Mouse (Mus musculus): Measurements from ENCODE around the gene Eya2.
A peak's percentile ranks its signal among the peaks of the same experiment; 100 is the strongest.

Gene Eya2

GRCm38 (mm10) chr2:165651031-165651430 lies 56.2 kb downstream of the Eya2 start:
- DNase-seq (ENCODE audit: low read depth, low spot score): no peak

DNA sequence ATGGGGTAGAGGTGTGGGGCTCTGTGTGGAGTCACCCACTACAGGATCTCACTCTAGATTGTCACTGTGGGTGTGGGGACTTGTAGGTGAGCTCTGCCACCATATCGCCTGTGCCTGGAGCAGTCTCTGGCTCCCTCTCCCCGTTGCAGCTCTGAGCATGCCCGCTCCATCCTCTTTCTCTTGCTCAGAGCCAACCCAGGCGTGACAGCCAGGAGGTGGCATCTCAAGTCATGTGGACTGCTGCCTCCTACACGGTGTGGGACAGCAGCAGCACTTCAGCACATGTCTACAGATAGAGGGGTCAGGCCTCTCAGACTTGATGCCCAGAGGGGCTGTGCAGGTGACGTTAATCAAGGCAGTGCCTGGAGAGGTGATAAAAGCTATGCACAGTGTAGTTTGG lies 57.4 kb downstream of the Eya2 start:
- no peak for DNase-seq (ENCODE audit: low read depth, low spot score)

GRCm38 (mm10) chr2:165653001-165653921 lies 58.4 kb downstream of the Eya2 start:
- DNase-seq (ENCODE audit: low read depth, low spot score): peak; percentile 39

GRCm38 (mm10) chr2:165654151-165654550 lies 59.3 kb downstream of the Eya2 start:
- no peak for DNase-seq (ENCODE audit: low read depth, low spot score)

DNA sequence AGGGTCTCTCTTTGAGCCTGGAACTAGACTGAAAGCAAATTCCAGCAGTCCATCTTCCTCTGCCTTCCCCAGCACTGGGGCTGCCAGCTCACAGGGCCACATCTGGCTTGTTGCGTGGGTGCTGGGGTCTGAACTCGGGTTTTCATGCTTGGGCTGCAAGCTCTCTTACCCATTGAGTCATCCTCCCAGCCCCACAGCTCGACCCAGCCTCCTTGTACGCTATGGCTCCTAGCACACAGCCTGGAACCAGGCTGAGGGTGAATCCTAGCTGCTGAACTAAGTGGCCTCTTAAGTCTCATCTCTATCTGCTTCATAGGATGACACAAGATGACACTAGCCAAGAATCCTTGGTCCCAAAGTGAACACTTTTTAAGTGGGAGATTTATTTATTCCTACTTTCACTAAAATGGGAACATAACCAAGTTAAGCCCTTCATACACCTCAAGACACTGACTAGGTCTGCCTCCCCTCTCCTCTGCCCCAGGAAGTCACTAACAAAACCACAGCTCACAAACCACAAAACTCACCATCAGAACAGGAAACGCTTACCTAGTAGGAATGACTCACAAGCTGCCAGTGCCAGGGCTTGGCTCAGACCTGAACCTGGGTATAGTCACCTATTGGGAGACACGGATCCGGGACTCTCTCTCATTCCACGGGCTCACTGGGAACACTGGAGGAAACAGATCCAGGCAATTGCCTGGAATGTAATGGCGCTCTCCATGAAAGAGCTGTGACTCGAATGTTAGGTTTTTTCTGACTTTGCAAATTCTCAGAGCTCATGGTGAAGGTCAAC lies 60.1 kb downstream of the Eya2 start:
- no peak for DNase-seq (ENCODE audit: low read depth, low spot score)

DNA sequence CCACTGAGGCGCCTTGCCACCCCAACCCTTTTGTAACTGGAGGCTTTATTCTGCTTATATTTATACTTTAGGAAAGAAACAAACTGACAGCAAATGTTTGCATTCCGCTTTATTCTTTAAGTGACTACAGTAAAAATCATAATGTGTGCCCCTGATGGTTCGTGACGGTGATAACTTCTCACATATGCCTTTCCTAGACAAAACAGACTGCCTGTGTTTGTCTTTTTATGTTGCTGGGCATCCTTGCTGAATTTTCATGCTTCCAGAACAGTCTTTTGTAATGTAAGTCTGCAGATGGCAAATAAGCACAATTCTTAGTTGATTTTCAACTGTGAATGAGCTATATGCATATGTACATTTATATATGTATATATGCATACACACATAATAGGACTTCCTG lies 61.7 kb downstream of the Eya2 start:
- DNase-seq (ENCODE audit: low read depth, low spot score): no peak

GRCm38 (mm10) chr2:165656956-165657355 lies 62.1 kb downstream of the Eya2 start:
- no peak for DNase-seq (ENCODE audit: low read depth, low spot score)

- DNase-seq (ENCODE audit: low read depth, low spot score): no peak
Measured at GRCm38 (mm10) chr2:165659552-165659951, 64.7 kb downstream of the Eya2 start.

DNA sequence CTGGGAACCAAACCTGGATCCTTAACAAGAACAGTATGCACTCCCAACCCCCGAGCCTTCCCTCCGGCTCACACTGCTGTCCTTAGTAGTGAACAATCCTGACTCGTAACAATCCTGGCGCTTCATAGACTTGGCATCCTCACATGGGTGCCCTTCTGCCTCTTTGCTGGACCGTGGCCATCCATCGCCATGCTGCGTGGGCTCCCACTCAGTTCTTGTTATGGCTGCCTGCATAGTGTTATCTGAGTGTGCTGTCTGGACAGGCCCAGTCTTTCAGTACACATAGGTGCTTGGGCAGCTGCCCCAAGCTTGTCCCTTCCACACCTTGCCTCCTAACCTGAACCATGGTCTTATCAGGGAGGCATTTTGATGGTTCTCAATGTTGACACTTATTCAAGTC lies 68.4 kb downstream of the Eya2 start:
- DNase-seq (ENCODE audit: low read depth, low spot score): no peak

GRCm38 (mm10) chr2:165664648-165665047 lies 69.8 kb downstream of the Eya2 start:
- no peak for DNase-seq (ENCODE audit: low read depth, low spot score)

GRCm38 (mm10) chr2:165665176-165665575 lies 70.3 kb downstream of the Eya2 start:
- DNase-seq (ENCODE audit: low read depth, low spot score): no peak

GRCm38 (mm10) chr2:165667096-165667495 lies 72.3 kb downstream of the Eya2 start:
- no peak for DNase-seq (ENCODE audit: low read depth, low spot score)

DNA sequence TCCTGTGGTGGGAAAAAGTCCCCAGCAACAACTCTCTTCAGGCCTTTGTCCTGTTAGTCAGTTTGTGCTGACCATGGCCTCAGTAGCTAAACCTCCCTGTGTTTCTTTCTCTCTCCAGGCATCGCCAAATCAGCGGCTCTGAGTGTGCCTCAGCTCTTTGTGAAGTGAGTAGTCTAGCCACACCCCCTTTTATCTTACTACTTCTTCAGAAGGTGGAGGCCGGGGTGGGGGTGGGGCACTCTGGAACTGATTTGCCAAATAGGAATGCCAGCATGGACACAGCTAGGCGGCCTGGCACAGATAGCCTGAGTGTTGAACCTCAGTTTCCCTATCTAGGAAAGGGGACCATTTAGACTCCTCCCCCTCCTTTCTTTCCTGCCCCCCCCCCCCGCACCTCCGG lies 87.9 kb downstream of the Eya2 start:
- no peak for DNase-seq (ENCODE audit: low read depth, low spot score)

- DNase-seq (ENCODE audit: low read depth, low spot score): no peak
Measured at GRCm38 (mm10) chr2:165687516-165687915, 92.7 kb downstream of the Eya2 start.

- peak; percentile 30 for DNase-seq (ENCODE audit: low read depth, low spot score)
Measured at GRCm38 (mm10) chr2:165688896-165689295, 94.1 kb downstream of the Eya2 start.

DNA sequence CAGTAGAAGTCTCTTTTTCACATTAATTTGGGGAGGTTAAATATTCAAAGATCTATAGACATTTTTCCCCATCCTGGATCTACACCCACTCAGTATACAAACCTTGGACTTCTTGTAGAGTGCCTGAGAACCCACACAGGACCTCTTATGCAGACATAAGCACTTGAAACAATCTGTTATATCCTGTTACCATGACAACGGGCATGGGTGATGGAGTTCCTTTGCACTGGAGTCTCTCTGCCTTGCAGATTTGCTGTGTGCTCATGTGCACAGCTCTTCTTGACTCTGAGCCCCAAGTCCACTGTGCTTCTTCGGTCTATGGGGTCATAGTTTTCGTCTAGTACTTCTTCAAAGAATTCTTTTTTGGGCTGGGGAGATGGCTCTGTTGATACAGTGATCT lies 96.2 kb downstream of the Eya2 start:
- no peak for DNase-seq (ENCODE audit: low read depth, low spot score)

DNA sequence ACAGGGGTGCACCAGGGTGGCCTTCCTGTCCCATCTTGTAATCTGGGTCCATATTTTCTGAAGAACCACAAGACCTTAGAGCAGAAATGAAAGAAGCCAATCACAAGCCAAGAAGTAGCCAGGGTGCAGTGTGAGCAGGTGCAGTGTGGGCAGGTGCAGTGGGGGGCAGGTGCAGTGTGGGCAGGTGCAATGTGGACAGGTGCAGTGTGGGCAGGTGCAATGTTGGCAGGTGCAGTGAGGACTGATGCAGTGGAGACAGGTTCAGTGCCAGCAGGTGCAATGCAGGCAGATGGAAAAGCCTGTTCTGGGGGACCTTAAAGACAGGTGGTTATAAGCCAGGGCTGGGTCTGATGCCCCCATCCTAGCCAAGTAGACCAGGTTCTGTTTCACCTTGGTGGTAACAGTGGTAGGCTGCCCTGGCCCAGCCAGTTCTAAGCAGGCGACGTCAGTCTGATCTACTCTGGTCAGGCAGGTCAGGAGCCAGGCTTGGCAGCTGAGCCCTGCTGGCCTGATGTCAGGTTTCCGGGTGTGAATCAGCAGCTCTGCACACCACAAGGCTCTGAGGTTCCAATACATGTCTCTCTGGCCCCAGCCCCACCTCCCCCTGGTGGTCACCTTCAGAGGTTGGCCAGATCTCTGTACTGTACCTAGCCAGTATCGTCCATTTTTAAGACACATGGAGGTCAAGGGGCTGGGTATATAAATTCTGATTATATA lies 98.3 kb downstream of the Eya2 start:
- DNase-seq (ENCODE audit: low read depth, low spot score): peak; percentile 48

DNA sequence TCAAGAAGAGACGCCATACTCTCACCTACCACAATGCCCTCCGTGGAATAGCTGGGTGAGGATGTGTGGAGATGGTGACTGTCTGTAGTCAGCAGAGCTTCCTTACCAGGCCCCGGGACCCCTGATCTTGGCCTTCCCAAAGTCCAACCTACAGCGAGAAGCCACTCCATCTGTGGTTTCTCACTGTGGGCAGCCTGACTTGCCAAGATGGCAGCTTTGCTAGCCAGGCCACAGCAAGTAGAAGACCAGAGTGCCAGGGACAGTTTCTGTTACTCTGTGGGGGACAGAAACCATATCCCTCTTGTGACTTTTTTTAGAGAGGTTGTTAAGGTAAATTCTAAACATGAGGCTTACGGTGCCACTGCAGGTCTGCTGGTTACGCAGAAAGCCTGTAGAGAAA lies 99.9 kb downstream of the Eya2 start:
- no peak for DNase-seq (ENCODE audit: low read depth, low spot score)

- DNase-seq (ENCODE audit: low read depth, low spot score): no peak
Measured at GRCm38 (mm10) chr2:165700252-165700908, 105.5 kb downstream of the Eya2 start.

DNA sequence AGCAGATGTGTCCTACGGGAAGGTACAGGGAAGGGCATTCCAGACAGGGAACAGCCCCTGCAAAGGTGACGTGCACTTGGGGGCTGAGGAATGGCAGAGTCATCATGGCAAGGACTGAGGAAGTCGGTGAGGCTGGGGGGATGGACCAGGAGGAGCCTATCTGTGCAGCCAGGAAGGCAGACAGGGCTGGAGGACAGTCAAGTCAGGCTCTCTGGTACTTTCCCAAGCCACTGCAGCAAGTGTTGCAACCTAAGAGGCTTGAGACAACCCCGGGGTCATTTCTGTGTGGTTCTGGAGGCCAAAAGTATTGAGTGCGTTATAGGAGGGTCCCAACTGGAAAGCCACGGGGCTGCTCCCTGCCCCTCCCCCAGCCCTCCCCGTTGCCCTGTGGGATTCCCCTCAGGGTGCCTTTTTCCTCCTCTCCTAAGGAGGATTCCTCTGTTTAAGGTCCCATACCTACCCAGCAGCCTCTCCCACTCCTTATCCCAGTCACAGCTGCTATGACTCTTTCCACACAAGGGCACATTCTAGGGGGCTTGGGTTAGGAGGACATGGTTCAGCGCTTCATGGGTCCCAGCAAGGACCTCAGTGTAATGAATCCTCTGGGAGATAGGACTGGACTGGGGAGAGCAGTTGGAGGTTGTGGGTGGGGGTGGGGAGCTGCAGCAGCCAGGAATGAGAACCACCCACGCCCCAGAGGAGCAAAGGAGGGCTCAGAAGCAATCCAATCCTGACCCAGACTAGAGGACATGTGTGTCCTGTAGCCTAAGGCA lies 108.4 kb downstream of the Eya2 start:
- no peak for DNase-seq (ENCODE audit: low read depth, low spot score)

DNA sequence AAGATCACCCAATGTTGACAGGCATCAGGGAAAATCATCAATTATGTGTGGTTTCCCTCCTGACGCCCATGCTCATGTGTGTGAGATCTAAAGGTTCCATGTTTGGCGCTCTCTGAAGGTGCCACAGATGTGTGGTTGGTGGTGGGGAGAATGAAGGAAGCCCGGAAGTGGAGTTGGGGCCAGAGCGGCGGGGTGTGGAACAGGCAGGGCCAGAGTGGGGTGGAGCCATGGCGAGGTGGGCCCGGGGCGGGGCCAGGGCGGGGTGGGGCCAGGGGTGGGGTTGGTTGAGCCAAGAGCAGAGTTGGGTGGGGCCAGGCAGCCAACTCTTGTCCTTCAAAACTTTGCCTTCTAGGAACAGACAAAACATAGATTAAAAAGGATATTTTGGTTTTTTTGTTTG lies 113.4 kb downstream of the Eya2 start:
- DNase-seq (ENCODE audit: low read depth, low spot score): no peak

Data from skeletal muscle tissue, adult 2 months (tissue).